Mouse (Mus musculus) kidney, adult 11 months (tissue): ENCODE results near the gene Cln5.

ENCODE experiments used
- DNase-seq: peaks from one replicate; pipeline ENCODE4 v3.0.0; 2022

Gene Cln5

GRCm38 (mm10) chr14:103125756-103126155 lies 55.7 kb downstream of the Cln5 start:
- no peak for DNase-seq
